Mouse (Mus musculus): ENCODE measurements at regions not wholly inside any gene's neighbourhood (a gene's known extent, or its start where the extent isn't known, plus 50 kb on each side); places are given as distances from the start of the nearest gene placed in this dataset.

DNA sequence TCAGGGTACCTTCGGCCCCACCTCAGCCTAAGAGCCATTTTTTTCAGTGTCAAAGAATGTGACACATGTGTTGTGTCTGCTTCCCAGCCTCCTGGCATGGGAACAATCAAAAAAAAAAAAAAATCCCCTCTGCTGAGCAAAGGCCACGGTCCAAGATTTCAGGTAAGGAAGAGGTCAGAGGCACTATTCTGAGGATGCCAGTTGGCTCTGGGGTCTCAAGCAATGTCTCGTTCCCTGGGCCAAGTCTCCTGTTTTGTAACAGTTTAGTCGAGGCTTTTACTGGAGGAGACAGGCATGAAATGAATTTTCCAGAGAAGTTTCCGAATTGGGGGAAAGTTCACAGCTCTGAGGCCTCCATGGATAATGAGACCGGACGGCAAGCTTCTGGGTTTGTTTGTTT lies 51.3 kb upstream of the Tmem170b start:
- ATAC-seq (ENCODE audit: extremely low read depth, insufficient number of reproducible peaks, low FRiP score, poor library complexity, severe bottlenecking), result no peak
- Histone ChIP-seq H3K36me3 (replicated peaks) (no peaks in the 10 kb centered on the region), H3K9me3 (replicated peaks) (no peaks in the 10 kb centered on the region), H3K4me1 (ENCODE audit: insufficient read depth, low read depth, low read length) (no peaks in the 10 kb centered on the region), H3K4me3 (ENCODE audit: low read depth, low read length) (no peak overlapping the region), H3K27me3 (ENCODE audit: insufficient read depth, low read length) (peaks cover 6% of the 10 kb centered on the region)
- no peak for DNase-seq (ENCODE audit: low spot score)
- TF ChIP-seq GATA2 (IDR thresholded peaks at IDR 0.05; ENCODE audit: borderline replicate concordance, low read depth, low read length) (no peak), GATA1 (IDR thresholded peaks at IDR 0.05; ENCODE audit: borderline replicate concordance, low read length) (no peak)

All from G1E (cell line).